Mouse (Mus musculus) stomach, embryonic 15.5 days (tissue): ENCODE results near the gene Pde3a. TPM values are rescaled to one million over a fixed set of nuclear protein-coding genes. Genes with fewer than 3 reads are reported as not detected.

Experiments
- ATAC-seq: fragments of 200-750 bp; cut with Nextera tagmentation; 2 replicates; pipeline ENCODE4 v1.8.0; 2017; ENCODE audit warnings: low read depth, moderate number of reproducible peaks, moderate TSS enrichment; ENCODE audit not compliant: insufficient read depth, low FRiP score
- H3K27ac ChIP-seq: fragments of 300-500 bp; sonication (generic); 2 replicates; pipeline ENCODE4 v1.5.1; 2015; ENCODE audit warnings: mild to moderate bottlenecking, inconsistent platforms
- H3K27me3 ChIP-seq: fragments of 300-500 bp; sonication (generic); replicated peaks from 2 replicates; pipeline ENCODE4 v1.6.1; 2015; ENCODE audit warnings: inconsistent platforms
- H3K36me3 ChIP-seq: fragments of 300-500 bp; sonication (generic); 2 replicates; pipeline ENCODE4 v1.6.1; 2015; ENCODE audit warnings: inconsistent platforms
- H3K4me1 ChIP-seq: fragments of 300-500 bp; sonication (generic); 2 replicates; pipeline ENCODE4 v1.6.1; 2015; ENCODE audit warnings: inconsistent platforms
- H3K4me2 ChIP-seq: fragments of 300-500 bp; sonication (generic); 2 replicates; pipeline ENCODE4 v1.6.1; 2015; ENCODE audit warnings: mild to moderate bottlenecking, inconsistent platforms
- H3K4me3 ChIP-seq: fragments of 300-500 bp; sonication (generic); replicated peaks from 2 replicates; pipeline ENCODE4 v1.5.1; 2015; ENCODE audit warnings: inconsistent platforms
- H3K9ac ChIP-seq: fragments of 300-500 bp; sonication (generic); 2 replicates; pipeline ENCODE4 v1.6.1; 2015; ENCODE audit warnings: inconsistent platforms
- H3K9me3 ChIP-seq: fragments of 300-500 bp; sonication (generic); 2 replicates; pipeline ENCODE4 v1.6.1; 2016; ENCODE audit warnings: inconsistent platforms
- WGBS: fragments of 180-500 bp; shearing (Covaris S2); methylation state at CpG from one replicate; pipeline ENCODE4 v1.1.7; 2015; 5-methylcytosine and 5-hydroxymethylcytosine counted together
- polyA plus RNA-seq: library from polyadenylated mRNA; unstranded; fragments of >200 nt; fragmentation: Nextera tagmentation; extraction: Ambion mirVana; gene quantifications from 2 replicates; pipeline ENCODE4 v1.2.1, GENCODE M21; 2015

Gene Pde3a
- polyA plus RNA-seq, 1 experiment from 2014 or later: 10.6 TPM

- 82% methylated on average over 4 of the region's 4 CpGs for WGBS
- no peaks in the 10 kb centered on the region for H3K27me3 ChIP-seq
- no peak for ATAC-seq
- no peak overlapping the region for H3K4me2 ChIP-seq
- no peak overlapping the region for H3K4me3 ChIP-seq
- 0 out of 2 replicates have a peak, but pooled peaks cover 4% of the 10 kb centered on the region for H3K4me1 ChIP-seq
- H3K9me3 ChIP-seq: no peaks in the 10 kb centered on the region
- no peak overlapping the region for H3K27ac ChIP-seq
- H3K9ac ChIP-seq: no peak overlapping the region
- no peaks in the 10 kb centered on the region for H3K36me3 ChIP-seq
Observed at GRCm38 (mm10) chr6:141428587-141428986, 179.5 kb downstream of the Pde3a start.

DNA sequence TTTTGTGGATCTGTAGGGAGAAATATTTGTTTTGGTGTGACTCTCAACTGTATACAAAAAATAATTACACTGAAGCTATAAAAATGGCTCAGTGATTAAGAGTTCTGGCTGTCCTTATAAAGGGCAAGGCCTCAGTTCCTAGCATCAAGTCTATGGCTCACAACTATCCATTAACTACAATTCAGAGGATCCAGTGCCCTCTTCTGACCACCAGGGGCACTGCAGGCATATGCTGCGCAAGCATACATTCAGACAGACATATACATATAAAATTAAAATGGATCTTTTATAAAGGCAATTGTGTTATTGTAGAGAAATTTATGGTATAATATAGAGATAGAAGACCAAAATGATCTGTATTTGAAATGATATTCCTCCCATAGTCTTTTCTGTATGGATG lies 181.1 kb downstream of the Pde3a start:
- ATAC-seq: no peak
- Histone ChIP-seq H3K4me1 (peaks cover 11% of the 10 kb centered on the region; the same call in 1 of the 2 replicates), H3K27me3 (no peaks in the 10 kb centered on the region), H3K27ac (no peak overlapping the region), H3K9ac (no peak overlapping the region), H3K9me3 (no peaks in the 10 kb centered on the region), H3K4me2 (no peak overlapping the region), H3K4me3 (no peak overlapping the region), H3K36me3 (no peaks in the 10 kb centered on the region)
- 100% methylated on average over 1 of the region's 1 CpGs for WGBS

- Histone ChIP-seq H3K27me3 (no peaks in the 10 kb centered on the region), H3K4me3 (no peak overlapping the region), H3K27ac (no peak overlapping the region), H3K9ac (no peak overlapping the region), H3K36me3 (no peaks in the 10 kb centered on the region), H3K9me3 (no peaks in the 10 kb centered on the region), H3K4me1 (peaks cover 11% of the 10 kb centered on the region; the same call in 1 of the 2 replicates), H3K4me2 (peak overlapping the region; percentile 11; the same call in 1 of the 2 replicates)
- peak; percentile 36; the same call in 1 of the 2 replicates for ATAC-seq
- WGBS: 70% methylated on average over 13 of the region's 13 CpGs
Observed at GRCm38 (mm10) chr6:141432271-141432974, 183.4 kb downstream of the Pde3a start.

DNA sequence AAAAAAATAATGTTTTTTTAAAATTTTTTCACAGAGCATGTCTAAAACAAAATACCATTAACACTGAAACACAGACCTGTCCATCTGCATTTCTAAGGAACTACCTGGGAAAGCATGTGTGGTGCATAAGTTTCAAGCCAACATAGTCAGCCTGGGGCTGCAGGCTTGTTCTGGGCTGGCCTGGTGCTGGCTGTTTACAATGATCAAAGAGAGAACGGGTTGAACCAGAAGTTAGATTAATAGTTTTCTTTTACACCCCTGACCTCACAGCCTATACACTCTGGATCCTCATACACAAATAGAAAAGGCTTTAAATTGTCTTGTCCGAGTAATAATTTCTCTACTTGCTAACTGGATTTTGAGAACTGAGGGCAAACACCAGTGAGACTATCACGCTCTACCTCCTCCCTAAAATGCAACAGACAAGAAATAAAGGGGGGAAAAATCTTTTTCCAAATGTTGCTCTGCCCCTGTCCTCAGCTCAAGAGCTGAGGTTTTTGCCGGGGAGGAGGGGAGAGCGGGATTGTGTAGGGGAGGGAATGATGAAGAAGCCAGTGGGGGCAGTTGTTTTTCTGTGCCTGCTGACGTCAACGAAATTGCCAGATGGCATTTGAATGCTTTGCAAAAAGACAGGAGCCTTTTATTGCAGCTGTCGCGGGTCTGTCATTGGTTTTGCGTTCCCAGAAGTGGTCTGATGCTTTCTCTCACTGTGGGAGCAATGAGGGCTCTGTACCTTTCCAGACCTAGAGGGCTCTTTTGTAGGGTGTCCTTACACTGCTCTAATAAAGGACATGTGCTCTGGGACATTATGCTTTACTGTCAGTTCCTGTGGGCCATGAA lies 185.1 kb downstream of the Pde3a start:
- Histone ChIP-seq H3K27ac (peak overlapping the region; percentile 33; the same call in 1 of the 2 replicates), H3K4me3 (no peak overlapping the region), H3K36me3 (no peaks in the 10 kb centered on the region), H3K9me3 (no peaks in the 10 kb centered on the region), H3K4me2 (no peak overlapping the region), H3K4me1 (peaks cover 11% of the 10 kb centered on the region; the same call in 1 of the 2 replicates), H3K9ac (no peak overlapping the region), H3K27me3 (no peaks in the 10 kb centered on the region)
- ATAC-seq: peak; percentile 21; the same call in 1 of the 2 replicates
- WGBS: 23% methylated on average over 10 of the region's 10 CpGs

- H3K4me2 ChIP-seq: no peak overlapping the region
- ATAC-seq: no peak
- no peak overlapping the region for H3K9ac ChIP-seq
- H3K9me3 ChIP-seq: no peaks in the 10 kb centered on the region
- no peaks in the 10 kb centered on the region for H3K27me3 ChIP-seq
- WGBS: 65% methylated on average over 4 of the region's 4 CpGs
- no peak overlapping the region for H3K27ac ChIP-seq
- H3K36me3 ChIP-seq: no peaks in the 10 kb centered on the region
- peaks cover 11% of the 10 kb centered on the region; the same call in 1 of the 2 replicates for H3K4me1 ChIP-seq
- H3K4me3 ChIP-seq: no peak overlapping the region
Observed at GRCm38 (mm10) chr6:141435160-141435559, 186.1 kb downstream of the Pde3a start.

DNA sequence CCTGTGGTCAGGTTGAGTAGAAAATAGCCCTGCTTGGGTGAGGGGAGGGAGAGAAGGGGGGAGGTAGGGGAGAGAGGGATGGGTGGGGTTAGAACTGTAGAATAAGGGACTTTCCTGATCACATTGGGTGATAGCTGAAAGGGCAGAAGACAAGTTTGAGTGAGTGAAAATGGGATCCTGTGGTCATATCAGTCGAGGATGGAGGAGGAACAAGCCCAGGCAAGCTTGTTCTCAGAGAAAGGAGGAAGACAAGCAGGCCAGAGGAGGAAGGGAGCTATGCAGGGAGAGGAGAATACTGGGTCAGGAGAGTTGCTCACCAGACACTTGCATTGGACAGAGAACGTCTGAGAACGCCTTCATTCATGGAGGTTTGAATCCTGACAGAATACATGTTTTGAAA lies 190.9 kb downstream of the Pde3a start:
- Histone ChIP-seq H3K4me2 (no peak overlapping the region), H3K4me1 (no peaks in the 10 kb centered on the region), H3K27ac (no peak overlapping the region), H3K9me3 (no peaks in the 10 kb centered on the region), H3K4me3 (no peak overlapping the region), H3K9ac (no peak overlapping the region), H3K36me3 (no peaks in the 10 kb centered on the region), H3K27me3 (no peaks in the 10 kb centered on the region)
- WGBS: 72% methylated on average over 3 of the region's 3 CpGs
- no peak for ATAC-seq

- no peak overlapping the region for H3K27ac ChIP-seq
- no peak for ATAC-seq
- H3K27me3 ChIP-seq: no peaks in the 10 kb centered on the region
- no peak overlapping the region for H3K4me3 ChIP-seq
- WGBS: 9% methylated on average over 3 of the region's 3 CpGs
- H3K4me2 ChIP-seq: no peak overlapping the region
- no peaks in the 10 kb centered on the region for H3K36me3 ChIP-seq
- H3K4me1 ChIP-seq: peaks cover 3% of the 10 kb centered on the region; the same call in 1 of the 2 replicates
- H3K9me3 ChIP-seq: no peaks in the 10 kb centered on the region
- H3K9ac ChIP-seq: no peak overlapping the region
Observed at GRCm38 (mm10) chr6:141447547-141447946, 198.5 kb downstream of the Pde3a start.

DNA sequence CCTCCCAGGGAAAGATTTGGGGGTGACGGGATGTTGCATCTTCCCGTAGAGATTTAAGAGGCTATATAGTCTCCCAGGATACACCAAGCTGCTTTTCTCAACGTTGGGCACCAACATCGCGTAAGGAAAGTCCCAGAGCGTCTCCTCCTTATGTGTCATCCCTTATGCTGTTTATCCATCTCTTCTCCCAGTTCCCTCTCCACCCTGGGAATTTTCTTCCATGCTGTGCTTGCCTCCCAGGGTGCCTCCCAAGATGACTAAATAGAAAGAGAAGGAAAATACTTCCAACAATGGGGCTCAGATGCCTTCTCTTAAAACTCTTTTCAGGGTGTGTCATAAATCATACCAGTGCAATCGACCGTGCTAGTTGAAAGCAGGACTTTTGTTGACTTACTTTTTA lies 199.8 kb downstream of the Pde3a start:
- no peaks in the 10 kb centered on the region for H3K9me3 ChIP-seq
- 51% methylated on average over 8 of the region's 8 CpGs for WGBS

GRCm38 (mm10) chr6:141455335-141455734 lies 206.3 kb downstream of the Pde3a start:
- Histone ChIP-seq H3K9me3 (no peaks in the 10 kb centered on the region), H3K9ac (no peak overlapping the region), H3K4me3 (no peak overlapping the region), H3K27ac (no peak overlapping the region), H3K27me3 (no peaks in the 10 kb centered on the region), H3K4me1 (no peaks in the 10 kb centered on the region), H3K36me3 (no peaks in the 10 kb centered on the region), H3K4me2 (no peak overlapping the region)
- ATAC-seq: no peak
- 68% methylated on average over 5 of the region's 5 CpGs for WGBS

More for the DNA sequence above, 199.8 kb downstream of the Pde3a start:
- Histone ChIP-seq H3K4me3 (no peak overlapping the region), H3K9ac (no peak overlapping the region), H3K27me3 (no peaks in the 10 kb centered on the region), H3K36me3 (no peaks in the 10 kb centered on the region), H3K27ac (peak overlapping the region; percentile 51; the same call in 1 of the 2 replicates), H3K4me1 (peaks cover 3% of the 10 kb centered on the region; the same call in 1 of the 2 replicates), H3K4me2 (no peak overlapping the region)
- no peak for ATAC-seq

- no peak for ATAC-seq
- no peaks in the 10 kb centered on the region for H3K4me1 ChIP-seq
- no peak overlapping the region for H3K27ac ChIP-seq
- no peaks in the 10 kb centered on the region for H3K36me3 ChIP-seq
- no peak overlapping the region for H3K4me2 ChIP-seq
- no peaks in the 10 kb centered on the region for H3K27me3 ChIP-seq
- no peak overlapping the region for H3K9ac ChIP-seq
- no peaks in the 10 kb centered on the region for H3K9me3 ChIP-seq
- no peak overlapping the region for H3K4me3 ChIP-seq
- WGBS: 78% methylated on average over 3 of the region's 3 CpGs
Observed at GRCm38 (mm10) chr6:141456591-141456990, 207.5 kb downstream of the Pde3a start.

- 89% methylated on average over 2 of the region's 2 CpGs for WGBS
- peaks cover 11% of the 10 kb centered on the region; the same call in 1 of the 2 replicates for H3K36me3 ChIP-seq
- H3K27ac ChIP-seq: no peak overlapping the region
- H3K27me3 ChIP-seq: no peaks in the 10 kb centered on the region
- no peak overlapping the region for H3K4me2 ChIP-seq
- H3K9ac ChIP-seq: no peak overlapping the region
- ATAC-seq: no peak
- no peaks in the 10 kb centered on the region for H3K9me3 ChIP-seq
- no peaks in the 10 kb centered on the region for H3K4me1 ChIP-seq
- no peak overlapping the region for H3K4me3 ChIP-seq
Observed at GRCm38 (mm10) chr6:141470251-141470650, 221.2 kb downstream of the Pde3a start.

GRCm38 (mm10) chr6:141474223-141474622 lies 225.2 kb downstream of the Pde3a start:
- no peak for ATAC-seq
- no peak overlapping the region for H3K4me3 ChIP-seq
- H3K4me2 ChIP-seq: no peak overlapping the region
- 39% methylated on average over 2 of the region's 2 CpGs for WGBS
- no peaks in the 10 kb centered on the region for H3K9me3 ChIP-seq
- no peak overlapping the region for H3K9ac ChIP-seq
- H3K36me3 ChIP-seq: peaks cover 11% of the 10 kb centered on the region; the same call in 1 of the 2 replicates
- H3K27me3 ChIP-seq: no peaks in the 10 kb centered on the region
- H3K4me1 ChIP-seq: no peaks in the 10 kb centered on the region
- H3K27ac ChIP-seq: no peak overlapping the region
